Mouse (Mus musculus) hindbrain, embryonic 11.5 days (tissue): ENCODE results near the gene Trio. TPM values are rescaled to one million over a fixed set of nuclear protein-coding genes. Genes with fewer than 3 reads are reported as not detected.
A peak's percentile ranks its signal among the peaks of the same experiment; 100 is the strongest.

Source experiments
- ATAC-seq: fragments of 200-750 bp; cut with Nextera tagmentation; 2 replicates; pipeline ENCODE4 v1.8.0; 2017; ENCODE audit warnings: mild to moderate bottlenecking, moderate TSS enrichment, moderate library complexity; ENCODE audit not compliant: low FRiP score
- DNase-seq: peaks from one replicate; pipeline ENCODE4 v3.0.0-alpha.2; 2015; ENCODE audit warnings: low spot score
- H3K27ac ChIP-seq: fragments of 300-500 bp; sonication (generic); 2 replicates; pipeline ENCODE4 v1.5.1; 2014; ENCODE audit warnings: mild to moderate bottlenecking, low read depth, low read length
- H3K27me3 ChIP-seq: fragments of 300-500 bp; sonication (generic); 2 replicates; pipeline ENCODE4 v1.6.1; 2014; ENCODE audit warnings: mild to moderate bottlenecking, low read length, moderate library complexity, mixed read lengths; ENCODE audit not compliant: control insufficient read depth, insufficient read depth
- H3K36me3 ChIP-seq: fragments of 300-500 bp; sonication (generic); 2 replicates; pipeline ENCODE4 v1.6.1; 2014; ENCODE audit warnings: mild to moderate bottlenecking, low read length, moderate library complexity, mixed read lengths; ENCODE audit not compliant: control insufficient read depth, insufficient read depth
- H3K4me1 ChIP-seq: fragments of 300-500 bp; sonication (generic); replicated peaks from 2 replicates; pipeline ENCODE4 v1.6.1; 2014; ENCODE audit warnings: low read length, mixed read lengths; ENCODE audit not compliant: control insufficient read depth, insufficient read depth
- H3K4me2 ChIP-seq: fragments of 300-500 bp; sonication (generic); replicated peaks from 2 replicates; pipeline ENCODE4 v1.6.1; 2014; ENCODE audit warnings: mild to moderate bottlenecking, low read depth, low read length
- H3K4me3 ChIP-seq: fragments of 300-500 bp; sonication (generic); 2 replicates; pipeline ENCODE4 v1.5.1; 2014; ENCODE audit warnings: low read depth, low read length
- H3K9ac ChIP-seq: fragments of 300-500 bp; sonication (generic); 2 replicates; pipeline ENCODE4 v1.6.1; 2014; ENCODE audit warnings: low read depth, low read length
- H3K9me3 ChIP-seq: fragments of 300-500 bp; sonication (generic); 2 replicates; pipeline ENCODE4 v1.6.1; 2016; ENCODE audit warnings: low read length; ENCODE audit not compliant: control insufficient read depth
- WGBS: fragments of 180-500 bp; shearing (Covaris S2); extraction: QIAGEN DNeasy Blood & Tissue Kit; methylation state at CpG from one replicate; pipeline ENCODE4 v1.1.7; 2014; 5-methylcytosine and 5-hydroxymethylcytosine counted together
- polyA plus RNA-seq: library from polyadenylated mRNA; unstranded; fragments of >200 nt; fragmentation: Nextera tagmentation; extraction: Ambion mirVana; gene quantifications from 2 replicates; pipeline ENCODE4 v1.2.1, GENCODE M21; 2014

Gene Trio
- polyA plus RNA-seq, 1 experiment from 2014 or later: 49.8 TPM

DNA sequence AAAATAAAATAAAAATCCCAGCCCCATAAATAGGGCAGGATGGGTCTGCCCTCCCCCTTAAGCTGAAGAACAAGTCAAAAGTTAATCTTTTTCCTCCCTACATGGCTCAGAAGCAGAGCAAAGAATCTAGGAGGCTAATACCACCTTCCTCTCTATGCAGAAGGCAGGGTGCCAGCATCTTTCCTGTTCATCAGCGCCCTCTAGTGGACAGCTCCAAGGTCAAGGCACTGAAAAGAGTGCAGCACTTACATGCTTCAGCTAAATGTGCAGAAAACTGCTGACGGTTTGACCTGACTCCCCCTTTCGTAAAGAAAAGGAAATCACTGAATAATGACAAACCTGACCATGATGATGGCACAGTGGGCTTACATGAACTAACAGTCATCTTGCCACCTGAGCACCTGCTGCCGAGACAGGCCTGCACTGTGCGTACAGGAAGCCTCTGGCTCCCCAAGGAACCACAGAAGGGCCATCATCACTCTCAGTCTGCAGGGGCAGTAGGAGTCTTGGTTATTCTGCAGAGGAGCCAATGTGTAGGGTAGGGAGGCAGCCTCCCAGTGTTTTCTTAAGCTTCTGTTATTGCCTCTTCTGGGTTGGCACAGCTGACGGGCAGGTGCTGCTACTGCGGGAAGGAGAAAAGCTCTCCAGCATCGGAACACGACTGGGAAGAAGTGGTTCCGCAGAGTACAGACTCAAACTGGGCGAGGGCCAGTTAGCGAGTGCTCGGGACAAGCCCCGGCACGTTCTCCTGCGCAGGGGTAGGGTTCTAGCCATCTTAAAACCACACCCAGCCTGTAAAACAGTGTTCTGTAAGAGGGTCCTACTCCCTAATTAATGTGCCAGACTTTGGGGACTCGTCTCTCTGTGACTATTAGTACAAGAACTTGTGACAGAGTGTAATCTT, 141.0 kb downstream of the Trio start:
- no peak overlapping the region for H3K4me2 ChIP-seq
- 0 out of 2 replicates have a peak, but pooled peaks cover 4% of the 10 kb centered on the region for H3K36me3 ChIP-seq
- no peaks in the 10 kb centered on the region for H3K27me3 ChIP-seq
- ATAC-seq (peak; percentile 77), DNase-seq (peak; percentile 88)
- WGBS: 76% methylated on average over 17 of the region's 17 CpGs
- no peak overlapping the region for H3K9ac ChIP-seq
- H3K9me3 ChIP-seq: no peaks in the 10 kb centered on the region
- H3K4me3 ChIP-seq: no peak overlapping the region
- no peak overlapping the region for H3K27ac ChIP-seq
- H3K4me1 ChIP-seq: no peaks in the 10 kb centered on the region

DNA sequence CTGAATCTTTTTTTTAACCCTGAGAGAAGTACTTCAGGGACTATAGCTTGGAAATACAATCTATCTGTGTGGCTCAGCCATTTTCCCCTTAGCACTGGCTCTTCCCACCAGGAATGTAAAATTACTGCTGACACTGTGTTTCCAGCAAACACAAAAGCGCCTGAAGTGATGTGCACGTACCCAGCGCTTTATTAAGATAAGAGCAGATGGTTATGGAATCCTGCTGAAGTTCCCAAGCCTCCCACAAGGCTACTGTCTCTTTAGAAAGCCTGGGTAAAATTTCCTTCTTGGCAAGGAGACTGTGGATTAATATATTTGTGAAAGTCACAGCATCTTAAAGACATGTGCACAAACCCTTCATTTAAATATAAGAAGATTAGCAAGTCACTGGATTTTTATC, 141.8 kb downstream of the Trio start:
- no peaks in the 10 kb centered on the region for H3K27me3 ChIP-seq
- 89% methylated on average over 3 of the region's 3 CpGs for WGBS
- no peak for ATAC-seq
- no peak overlapping the region for H3K4me2 ChIP-seq
- H3K27ac ChIP-seq: no peak overlapping the region
- DNase-seq: no peak
- 0 out of 2 replicates have a peak, but pooled peaks cover 4% of the 10 kb centered on the region for H3K36me3 ChIP-seq
- no peak overlapping the region for H3K4me3 ChIP-seq
- no peak overlapping the region for H3K9ac ChIP-seq
- no peaks in the 10 kb centered on the region for H3K4me1 ChIP-seq
- no peaks in the 10 kb centered on the region for H3K9me3 ChIP-seq

- DNase-seq: no peak
- Histone ChIP-seq H3K36me3 (peaks cover 5% of the 10 kb centered on the region; the same call in 1 of the 2 replicates), H3K9ac (no peak overlapping the region), H3K4me2 (no peak overlapping the region), H3K4me3 (no peak overlapping the region), H3K4me1 (no peaks in the 10 kb centered on the region), H3K27ac (no peak overlapping the region), H3K27me3 (no peaks in the 10 kb centered on the region), H3K9me3 (no peaks in the 10 kb centered on the region)
- no peak for ATAC-seq
- 91% methylated on average over 14 of the region's 14 CpGs for WGBS
These were observed 142.8 kb downstream of the Trio start for GRCm38 (mm10) chr15:27882898-27883297.

- no peaks in the 10 kb centered on the region for H3K9me3 ChIP-seq
- H3K4me3 ChIP-seq: no peak overlapping the region
- H3K4me2 ChIP-seq: no peak overlapping the region
- no peaks in the 10 kb centered on the region for H3K4me1 ChIP-seq
- H3K9ac ChIP-seq: no peak overlapping the region
- no peak overlapping the region for H3K27ac ChIP-seq
- DNase-seq (no peak), ATAC-seq (no peak)
- H3K27me3 ChIP-seq: no peaks in the 10 kb centered on the region
- 50% methylated on average over 7 of the region's 7 CpGs for WGBS
- H3K36me3 ChIP-seq: peaks cover 6% of the 10 kb centered on the region; the same call in 1 of the 2 replicates
These were observed 147.8 kb downstream of the Trio start for GRCm38 (mm10) chr15:27877831-27878230.

DNA sequence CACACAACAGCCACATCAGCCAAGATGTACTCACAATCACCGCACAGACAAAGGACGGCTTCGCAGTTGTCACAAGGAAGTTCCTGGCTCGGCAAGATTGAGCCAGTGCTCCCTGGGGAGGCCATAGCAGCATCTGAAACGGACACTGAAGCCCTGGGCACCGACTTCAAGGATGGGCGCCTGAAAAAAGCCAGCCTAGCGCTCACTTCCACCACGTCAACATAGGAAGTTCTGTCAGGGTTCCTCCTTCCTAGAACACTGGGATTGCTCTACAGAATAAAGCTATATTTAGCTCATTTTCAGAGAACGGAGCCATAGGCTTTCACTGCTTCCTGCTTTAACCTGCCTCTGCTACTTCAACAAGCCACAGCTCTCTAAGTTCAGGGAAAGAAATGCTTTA, 149.3 kb downstream of the Trio start:
- DNase-seq (no peak), ATAC-seq (no peak)
- 78% methylated on average over 10 of the region's 10 CpGs for WGBS
- no peaks in the 10 kb centered on the region for H3K4me1 ChIP-seq
- H3K36me3 ChIP-seq: peaks cover 6% of the 10 kb centered on the region; the same call in 1 of the 2 replicates
- no peaks in the 10 kb centered on the region for H3K27me3 ChIP-seq
- H3K9ac ChIP-seq: no peak overlapping the region
- no peak overlapping the region for H3K27ac ChIP-seq
- H3K9me3 ChIP-seq: no peaks in the 10 kb centered on the region
- no peak overlapping the region for H3K4me2 ChIP-seq
- no peak overlapping the region for H3K4me3 ChIP-seq

DNA sequence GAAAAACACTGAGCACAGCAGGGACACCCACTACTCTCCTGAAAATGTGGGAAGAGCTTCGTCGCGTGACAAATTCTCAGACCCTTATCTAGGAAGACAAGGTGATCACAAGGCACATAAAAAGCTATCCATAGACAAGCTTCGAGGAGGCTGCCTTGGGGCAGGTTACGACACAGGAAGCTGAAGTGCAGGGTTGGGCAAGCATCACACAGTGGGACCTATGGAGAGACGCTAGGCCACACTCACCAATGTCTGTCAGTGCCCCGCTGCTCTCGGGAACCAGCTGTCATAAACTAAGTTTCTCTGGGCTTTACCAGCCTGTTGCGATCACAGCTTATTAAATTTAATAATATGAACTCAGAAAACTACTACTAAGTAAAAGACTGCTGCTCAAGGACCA, 149.9 kb downstream of the Trio start:
- no peak overlapping the region for H3K9ac ChIP-seq
- H3K4me3 ChIP-seq: no peak overlapping the region
- no peak overlapping the region for H3K27ac ChIP-seq
- peaks cover 6% of the 10 kb centered on the region; the same call in 1 of the 2 replicates for H3K36me3 ChIP-seq
- no peaks in the 10 kb centered on the region for H3K4me1 ChIP-seq
- H3K27me3 ChIP-seq: no peaks in the 10 kb centered on the region
- no peaks in the 10 kb centered on the region for H3K9me3 ChIP-seq
- no peak for ATAC-seq
- WGBS: 89% methylated on average over 9 of the region's 9 CpGs
- no peak overlapping the region for H3K4me2 ChIP-seq
- no peak for DNase-seq

- no peak overlapping the region for H3K27ac ChIP-seq
- peaks cover 6% of the 10 kb centered on the region; the same call in 1 of the 2 replicates for H3K36me3 ChIP-seq
These were observed 151.8 kb downstream of the Trio start for GRCm38 (mm10) chr15:27873747-27874320.

GRCm38 (mm10) chr15:27872286-27872685, 153.4 kb downstream of the Trio start:
- H3K9me3 ChIP-seq: no peaks in the 10 kb centered on the region
- 83% methylated on average over 2 of the region's 2 CpGs for WGBS
- H3K36me3 ChIP-seq: 0 out of 2 replicates have a peak, but pooled peaks cover 1% of the 10 kb centered on the region
- no peak overlapping the region for H3K4me3 ChIP-seq
- H3K27me3 ChIP-seq: no peaks in the 10 kb centered on the region
- H3K4me2 ChIP-seq: no peak overlapping the region
- DNase-seq: no peak
- no peak overlapping the region for H3K27ac ChIP-seq
- no peak for ATAC-seq
- H3K9ac ChIP-seq: no peak overlapping the region
- H3K4me1 ChIP-seq: no peaks in the 10 kb centered on the region

More at GRCm38 (mm10) chr15:27873747-27874320, 151.8 kb downstream of the Trio start:
- Histone ChIP-seq H3K4me3 (no peak overlapping the region), H3K27me3 (no peaks in the 10 kb centered on the region), H3K4me2 (no peak overlapping the region), H3K4me1 (no peaks in the 10 kb centered on the region), H3K9ac (no peak overlapping the region), H3K9me3 (no peaks in the 10 kb centered on the region)
- ATAC-seq (no peak), DNase-seq (no peak)
- WGBS: 93% methylated on average over 16 of the region's 16 CpGs
